Mouse (Mus musculus) hindbrain, postnatal 0 days (tissue): ENCODE measurements around the gene Ccdc142. TPM values are rescaled to one million over a fixed set of nuclear protein-coding genes. Genes with fewer than 3 reads are reported as not detected.

Experiments
- ATAC-seq: fragments of 200-750 bp; cut with Nextera tagmentation; 2 replicates; pipeline ENCODE4 v1.8.0; 2017; ENCODE audit warnings: mild to moderate bottlenecking, moderate TSS enrichment, moderate library complexity
- DNase-seq: peaks from one replicate; pipeline ENCODE4 v3.0.0-alpha.2; 2015; ENCODE audit warnings: low spot score
- H3K27ac ChIP-seq: fragments of 300-500 bp; sonication (generic); 2 replicates; pipeline ENCODE4 v1.5.1; 2014; ENCODE audit warnings: mild to moderate bottlenecking
- H3K27me3 ChIP-seq: fragments of 300-500 bp; sonication (generic); 2 replicates; pipeline ENCODE4 v1.6.1; 2014; ENCODE audit warnings: low read length, mixed read lengths; ENCODE audit not compliant: insufficient read depth
- H3K36me3 ChIP-seq: fragments of 300-500 bp; sonication (generic); 2 replicates; pipeline ENCODE4 v1.6.1; 2014; ENCODE audit warnings: low read length, mixed read lengths; ENCODE audit not compliant: insufficient read depth
- H3K4me1 ChIP-seq: fragments of 300-500 bp; sonication (generic); 2 replicates; pipeline ENCODE4 v1.6.1; 2014; ENCODE audit warnings: antibody characterized with exemption, low read length, mixed read lengths; ENCODE audit not compliant: insufficient read depth
- H3K4me2 ChIP-seq: fragments of 300-500 bp; sonication (generic); 2 replicates; pipeline ENCODE4 v1.6.1; 2014; ENCODE audit warnings: low read depth, mild to moderate bottlenecking, low read length, moderate library complexity, mixed read lengths
- H3K4me3 ChIP-seq: fragments of 300-500 bp; sonication (generic); 2 replicates; pipeline ENCODE4 v1.5.1; 2014; ENCODE audit warnings: low read length
- H3K9ac ChIP-seq: fragments of 300-500 bp; sonication (generic); replicated peaks from 2 replicates; pipeline ENCODE4 v1.6.1; 2014; ENCODE audit warnings: mild to moderate bottlenecking, low read length, moderate library complexity, mixed read lengths
- H3K9me3 ChIP-seq: fragments of 300-500 bp; sonication (generic); 2 replicates; pipeline ENCODE4 v1.6.1; 2016; ENCODE audit warnings: low read length, mixed read lengths
- CTCF ChIP-seq: IDR thresholded peaks from 2 replicates; pipeline ENCODE4 v1.5.1; 2016; ENCODE audit warnings: antibody characterized with exemption, control low read depth, low read depth
- WGBS: fragments of 180-500 bp; shearing (Covaris S2); extraction: QIAGEN DNeasy Blood & Tissue Kit; methylation state at CpG from one replicate; pipeline ENCODE4 v1.1.7; 2014; 5-methylcytosine and 5-hydroxymethylcytosine counted together
- polyA plus RNA-seq: library from polyadenylated mRNA; unstranded; fragments of >200 nt; fragmentation: Nextera tagmentation; extraction: Ambion mirVana; gene quantifications from 2 replicates; pipeline ENCODE4 v1.2.1, GENCODE M21; 2015
- total RNA-seq: library from RNA; depleted of rRNA; stranded (reverse); fragments of >200 nt; gene quantifications from 2 replicates; pipeline ENCODE4 v1.2.3, GENCODE M21; 2014

The Ccdc142 gene
- total and polyA plus RNA-seq, 2 experiments from 2014 or later: 4.7 to 19.9 TPM

DNA sequence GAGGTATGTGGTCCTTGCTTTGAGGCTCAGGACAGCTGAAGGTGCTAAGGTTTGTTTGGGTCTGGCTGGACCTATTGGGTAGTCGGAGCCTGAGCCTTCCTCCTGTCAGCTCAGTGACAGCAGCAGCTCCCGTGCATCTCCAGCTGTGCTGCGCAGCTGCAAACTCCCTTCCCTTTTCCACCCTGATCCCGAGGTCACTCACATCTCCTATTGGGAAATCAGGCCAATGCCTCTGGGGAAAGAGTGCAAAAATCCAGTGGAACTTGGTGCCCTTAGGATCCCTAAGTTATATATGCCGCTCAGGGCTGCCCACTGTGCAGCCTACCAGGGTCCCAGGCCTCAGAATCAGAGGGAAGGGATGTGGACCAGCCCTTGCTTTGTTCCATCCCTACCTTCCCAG, 17.9 kb upstream of the Ccdc142 start:
- Histone ChIP-seq H3K9ac (no peak overlapping the region), H3K36me3 (0 out of 2 replicates have a peak, but pooled peaks cover 4% of the 10 kb centered on the region), H3K4me1 (no peaks in the 10 kb centered on the region), H3K4me2 (no peak overlapping the region), H3K4me3 (no peak overlapping the region), H3K27me3 (peaks cover 47% of the 10 kb centered on the region), H3K9me3 (no peaks in the 10 kb centered on the region), H3K27ac (no peak overlapping the region)
- 6% methylated on average over 5 of the region's 5 CpGs for WGBS
- TF ChIP-seq CTCF: no peak
- DNase-seq: no peak
- no peak for ATAC-seq

DNA sequence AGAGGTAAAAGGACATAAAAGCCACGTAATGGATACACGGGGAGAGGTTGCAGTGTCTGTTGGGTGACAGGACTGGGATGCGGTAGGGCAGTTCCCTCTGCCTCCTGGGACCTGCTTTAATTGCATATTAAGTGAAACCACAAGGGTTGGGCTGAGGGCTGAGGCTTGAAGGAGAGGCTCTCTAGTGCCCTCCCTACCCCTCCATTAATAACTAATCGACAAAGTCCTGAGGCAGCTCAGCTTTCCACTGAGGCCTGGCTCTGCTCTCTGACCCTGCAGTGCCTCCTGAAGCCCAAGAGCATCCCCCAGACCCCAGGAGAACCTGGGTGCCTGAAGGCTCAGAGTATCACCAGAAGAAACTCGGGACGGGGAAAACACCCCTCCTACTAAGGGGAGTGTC, 16.9 kb upstream of the Ccdc142 start:
- no peak overlapping the region for H3K4me2 ChIP-seq
- no peaks in the 10 kb centered on the region for H3K9me3 ChIP-seq
- TF ChIP-seq CTCF: no peak
- 0 out of 2 replicates have a peak, but pooled peaks cover 4% of the 10 kb centered on the region for H3K36me3 ChIP-seq
- WGBS: 5% methylated on average over 6 of the region's 6 CpGs
- ATAC-seq: no peak
- peaks cover 55% of the 10 kb centered on the region for H3K27me3 ChIP-seq
- H3K27ac ChIP-seq: no peak overlapping the region
- no peak overlapping the region for H3K4me3 ChIP-seq
- DNase-seq: no peak
- no peak overlapping the region for H3K9ac ChIP-seq
- no peaks in the 10 kb centered on the region for H3K4me1 ChIP-seq

- no peak within 1 kb of the TSS for H3K27ac ChIP-seq
- TF ChIP-seq CTCF: no peak
- no peaks in the 10 kb centered on the region for H3K9me3 ChIP-seq
- H3K4me2 ChIP-seq: peak within 1 kb of the TSS; percentile 37; the same call in 1 of the 2 replicates
- peaks cover 61% of the 10 kb centered on the region for H3K27me3 ChIP-seq
- DNase-seq: no peak
- no peak within 1 kb of the TSS for H3K9ac ChIP-seq
- H3K36me3 ChIP-seq: 0 out of 2 replicates have a peak, but pooled peaks cover 4% of the 10 kb centered on the region
- H3K4me1 ChIP-seq: no peaks in the 10 kb centered on the region
- no peak for ATAC-seq
- WGBS: 2% methylated on average over 41 of the region's 42 CpGs
- H3K4me3 ChIP-seq: no peak within 1 kb of the TSS
These were observed 15.0 kb upstream of the Ccdc142 start, which contains the start of gene Lbx2 for GRCm38 (mm10) chr6:83086121-83087035. Gene Lbx2, plus strand, starts transcription at chr6:83086367.

GRCm38 (mm10) chr6:83087205-83087925, 14.0 kb upstream of the Ccdc142 start:
- Histone ChIP-seq H3K4me1 (no peaks in the 10 kb centered on the region), H3K36me3 (0 out of 2 replicates have a peak, but pooled peaks cover 3% of the 10 kb centered on the region), H3K9ac (no peak overlapping the region), H3K27ac (no peak overlapping the region), H3K4me2 (peak overlapping the region; percentile 37), H3K9me3 (no peaks in the 10 kb centered on the region), H3K27me3 (peaks cover 61% of the 10 kb centered on the region), H3K4me3 (peak overlapping the region; percentile 20; the same call in 1 of the 2 replicates)
- no peak for DNase-seq
- TF ChIP-seq CTCF: no peak
- no peak for ATAC-seq
- 1% methylated on average over 47 of the region's 47 CpGs for WGBS

GRCm38 (mm10) chr6:83087926-83088260, 13.5 kb upstream of the Ccdc142 start:
- H3K4me2 ChIP-seq: peak overlapping the region; percentile 37
- H3K27ac ChIP-seq: no peak overlapping the region
- H3K27me3 ChIP-seq: peaks cover 61% of the 10 kb centered on the region
- no peak for DNase-seq
- 9% methylated on average over 9 of the region's 9 CpGs for WGBS
- H3K36me3 ChIP-seq: no peaks in the 10 kb centered on the region
- peak overlapping the region; percentile 20; the same call in 1 of the 2 replicates for H3K4me3 ChIP-seq
- H3K4me1 ChIP-seq: no peaks in the 10 kb centered on the region
- no peaks in the 10 kb centered on the region for H3K9me3 ChIP-seq
- no peak for TF ChIP-seq CTCF
- ATAC-seq: no peak
- no peak overlapping the region for H3K9ac ChIP-seq

- no peaks in the 10 kb centered on the region for H3K9me3 ChIP-seq
- no peak overlapping the region for H3K4me3 ChIP-seq
- H3K36me3 ChIP-seq: no peaks in the 10 kb centered on the region
- H3K27ac ChIP-seq: no peak overlapping the region
- TF ChIP-seq CTCF: no peak
- no peak for ATAC-seq
- H3K27me3 ChIP-seq: peaks cover 22% of the 10 kb centered on the region
- DNase-seq: no peak
- no peak overlapping the region for H3K9ac ChIP-seq
- H3K4me2 ChIP-seq: no peak overlapping the region
- no peaks in the 10 kb centered on the region for H3K4me1 ChIP-seq
- WGBS: 42% methylated on average over 6 of the region's 6 CpGs
These were observed 8.8 kb upstream of the Ccdc142 start for GRCm38 (mm10) chr6:83092416-83093127.
